Mouse (Mus musculus) CD8-positive naive resting alpha-beta T cell, adult 2 months (primary cell): ENCODE results near the gene Ttc32.
A peak's percentile ranks its signal among the peaks of the same experiment; 100 is the strongest.

ENCODE experiments used
- DNase-seq, 2 experiments: peaks; one replicate each; pipeline ENCODE4 v3.0.0; 2022; ENCODE audit warnings: low read depth in 2 of 2, low spot score in 2 of 2

Gene Ttc32

GRCm38 (mm10) chr12:9044666-9045065 lies 14.9 kb downstream of the Ttc32 start:
- no peak for DNase-seq

- DNase-seq: no peak
Observed at GRCm38 (mm10) chr12:9046674-9047073, 16.9 kb downstream of the Ttc32 start.

- no peak for DNase-seq
Observed at GRCm38 (mm10) chr12:9048090-9048489, 18.3 kb downstream of the Ttc32 start.

GRCm38 (mm10) chr12:9050824-9051223 lies 21.0 kb downstream of the Ttc32 start:
- DNase-seq: no peak

GRCm38 (mm10) chr12:9052075-9052829 lies 22.5 kb downstream of the Ttc32 start:
- DNase-seq: peak; percentile 54 to 59

GRCm38 (mm10) chr12:9053345-9053744 lies 23.5 kb downstream of the Ttc32 start:
- no peak for DNase-seq

GRCm38 (mm10) chr12:9054012-9054411 lies 24.2 kb downstream of the Ttc32 start:
- DNase-seq: no peak

- DNase-seq: no peak
Observed at GRCm38 (mm10) chr12:9055269-9055668, 25.5 kb downstream of the Ttc32 start.

GRCm38 (mm10) chr12:9059502-9059901 lies 29.7 kb downstream of the Ttc32 start:
- DNase-seq: no peak

- DNase-seq: no peak
Observed at GRCm38 (mm10) chr12:9059965-9060364, 30.2 kb downstream of the Ttc32 start.

GRCm38 (mm10) chr12:9063611-9064010 lies 33.8 kb downstream of the Ttc32 start:
- no peak for DNase-seq

- no peak for DNase-seq
Observed at GRCm38 (mm10) chr12:9071058-9071457, 41.3 kb downstream of the Ttc32 start.

- no peak for DNase-seq
Observed at GRCm38 (mm10) chr12:9071493-9071892, 41.7 kb downstream of the Ttc32 start.

GRCm38 (mm10) chr12:9077554-9078125 lies 47.8 kb downstream of the Ttc32 start:
- no peak for DNase-seq

- no peak for DNase-seq
Observed at GRCm38 (mm10) chr12:9090226-9090625, 60.4 kb downstream of the Ttc32 start.
